Mouse (Mus musculus) heart, adult 2 months (tissue): ENCODE results near the gene Acat3.
"Not testable (repeated sequence)": the region's sequence is repeated elsewhere in the genome, so short reads cannot be mapped to it uniquely, and the experiment has no call there.

Source experiments
- CTCF ChIP-seq: fragments of 200-600 bp; IDR thresholded peaks from 2 replicates; pipeline ENCODE4 v1.8.1; 2022; ENCODE audit warnings: antibody characterized with exemption, mild to moderate bottlenecking, moderate library complexity
- POLR2A ChIP-seq: fragments of 200-500 bp; IDR thresholded peaks from 2 replicates; pipeline ENCODE4 v1.6.1; 2011; ENCODE audit warnings: mild to moderate bottlenecking, low read depth, low read length, control low read depth; ENCODE audit not compliant: insufficient read depth

- TF ChIP-seq POLR2A, CTCF: not testable (repeated sequence)
Observed at GRCm38 (mm10) chr17:12939377-12940148, 837 bp downstream of the Acat3 start.
